Mouse (Mus musculus) ES-Bruce4 (cell line): ENCODE results near the gene Hoxa2.

Source experiments
- CTCF ChIP-seq: IDR thresholded peaks from one replicate; pipeline ENCODE4 v1.8.1; 2011; ENCODE audit warnings: low read depth, low read length
- EP300 ChIP-seq: IDR thresholded peaks from 2 replicates; pipeline ENCODE4 v1.6.1; 2011; ENCODE audit warnings: low read depth, low read length; ENCODE audit not compliant: insufficient read depth
- POLR2A ChIP-seq: IDR thresholded peaks from one replicate; pipeline ENCODE4 v1.8.1; 2011; ENCODE audit warnings: low read length; ENCODE audit not compliant: insufficient read depth

DNA sequence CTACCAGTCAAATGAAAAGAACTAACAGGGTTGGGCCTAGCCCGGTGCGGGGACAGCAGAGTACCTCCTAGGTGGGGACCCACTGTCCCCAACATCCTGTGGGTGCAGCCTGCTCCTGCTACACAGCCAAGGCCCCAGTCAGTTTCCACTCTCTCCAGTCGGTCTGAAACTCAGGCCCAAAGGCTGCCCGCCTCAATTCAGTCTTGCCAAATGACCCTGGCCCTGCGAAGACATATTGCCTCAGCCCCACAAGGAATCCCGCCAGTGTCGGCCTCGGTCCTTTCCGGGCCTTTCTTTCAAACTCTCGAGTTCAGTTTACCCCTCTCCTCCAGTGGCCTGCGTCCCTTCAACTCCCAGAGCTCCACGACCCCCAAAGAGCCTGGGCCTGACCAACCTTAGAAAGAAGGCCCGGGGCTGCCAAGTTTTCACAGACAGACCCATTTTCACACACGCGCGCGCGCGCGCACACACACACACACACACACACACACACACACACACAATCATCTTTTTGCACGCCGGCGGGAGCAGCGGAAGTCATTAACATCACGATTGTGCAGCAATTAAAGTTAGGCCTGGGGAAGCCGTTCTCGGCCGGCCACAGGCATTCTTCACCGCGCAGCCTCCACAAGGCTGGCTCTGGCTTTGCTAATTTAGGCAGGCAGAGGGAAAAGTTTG lies 35.6 kb upstream of the Hoxa2 start:
- no peak for TF ChIP-seq CTCF
- TF ChIP-seq POLR2A: no peak
- TF ChIP-seq EP300: no peak
